Mouse (Mus musculus) liver, postnatal 0 days (tissue): Measurements from ENCODE around the gene Epb41.

Source experiments
- CTCF ChIP-seq: sonication (generic); IDR thresholded peaks from 2 replicates; pipeline ENCODE4 v1.5.1; 2016; ENCODE audit warnings: antibody characterized with exemption, low read depth
- EP300 ChIP-seq: IDR thresholded peaks from 2 replicates; pipeline ENCODE4 v1.6.1; 2016; ENCODE audit warnings: antibody characterized with exemption, low read depth, mild to moderate bottlenecking

- TF ChIP-seq CTCF (peak; percentile 49), EP300 (no peak)
Observed at GRCm38 (mm10) chr4:132072946-132073345, 2.2 kb downstream of the Epb41 start.
